Mouse (Mus musculus) gastrocnemius, postnatal 36 days (tissue): ENCODE data around the gene Hadh. TPM values are rescaled to one million over a fixed set of nuclear protein-coding genes. Genes with fewer than 3 reads are reported as not detected.

Experiments
- DNase-seq, 2 experiments: peaks; one replicate each; pipeline ENCODE4 v3.0.0; 2022
- intact Hi-C: fragments of 180-260 bp; cut with DNase I; formaldehyde crosslinking; loops from one replicate; pipeline ENCODE4 v1.15.1; 2025
- total RNA-seq, 2 experiments: library from RNA; stranded (reverse); gene quantifications; 2 replicates each; pipeline ENCODE4 v1.2.3; 2021

Hadh gene
- total RNA-seq, 2 experiments from 2014 or later: 176 to 189 TPM

GRCm38 (mm10) chr3:131237785-131238633, 33.9 kb downstream of the Hadh start:
- DNase-seq: peak; percentile 53 to 58
- intact Hi-C loops: loop anchor here (2.0 to 10.0 kb wide), 4 partner anchors 353 to 526 kb away; no protein-coding TSS in a partner anchor

GRCm38 (mm10) chr3:131237061-131237460, 34.8 kb downstream of the Hadh start:
- no peak for DNase-seq
- intact Hi-C loops: loop anchor here (2.0 to 10.0 kb wide), 3 partner anchors 352 to 525 kb away; no protein-coding TSS in a partner anchor

GRCm38 (mm10) chr3:131228083-131228482, 43.8 kb downstream of the Hadh start:
- DNase-seq: no peak
- intact Hi-C loops: no loop called here

- DNase-seq: no peak
Measured at GRCm38 (mm10) chr3:131218636-131219390, 53.1 kb downstream of the Hadh start.

GRCm38 (mm10) chr3:131214841-131215240, 57.1 kb downstream of the Hadh start:
- peak in 1 of 2 experiments; percentile 19 for DNase-seq
- intact Hi-C loops: no loop called here

More at GRCm38 (mm10) chr3:131218636-131219390, 53.1 kb downstream of the Hadh start:
- intact Hi-C loops: no loop called here

- no peak for DNase-seq
- intact Hi-C loops: no loop called here
Measured at GRCm38 (mm10) chr3:131214060-131214658, 57.7 kb downstream of the Hadh start.

- DNase-seq: no peak
- intact Hi-C loops: no loop called here
Measured at GRCm38 (mm10) chr3:131212200-131212599, 59.7 kb downstream of the Hadh start.

GRCm38 (mm10) chr3:131208265-131208891, 63.5 kb downstream of the Hadh start:
- intact Hi-C loops: no loop called here
- no peak for DNase-seq

- DNase-seq: no peak
- intact Hi-C loops: no loop called here
Measured at GRCm38 (mm10) chr3:131207846-131208245, 64.1 kb downstream of the Hadh start.

DNA sequence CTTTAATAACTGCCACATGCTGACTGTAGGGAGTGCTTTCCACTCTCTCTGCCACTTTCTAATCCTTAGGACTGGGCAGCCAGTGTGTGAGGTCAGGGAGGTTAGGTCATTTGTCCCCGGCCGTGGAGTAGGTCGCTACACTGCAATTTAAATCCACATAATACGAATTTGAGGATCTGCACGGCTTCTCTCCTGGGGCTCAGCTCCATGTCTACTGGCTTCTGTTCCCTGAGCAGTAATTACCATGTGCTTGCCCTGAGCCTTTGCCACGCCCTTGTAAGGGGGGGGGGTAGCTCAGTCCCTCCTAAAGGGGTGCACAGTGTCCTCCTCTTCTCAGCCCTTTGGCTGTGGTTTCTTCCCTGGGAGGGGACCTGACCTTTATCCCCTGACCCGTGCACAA, 69.6 kb downstream of the Hadh start:
- intact Hi-C loops: no loop called here
- no peak for DNase-seq

GRCm38 (mm10) chr3:131199590-131200288, 72.2 kb downstream of the Hadh start:
- no peak for DNase-seq
- intact Hi-C loops: no loop called here

DNA sequence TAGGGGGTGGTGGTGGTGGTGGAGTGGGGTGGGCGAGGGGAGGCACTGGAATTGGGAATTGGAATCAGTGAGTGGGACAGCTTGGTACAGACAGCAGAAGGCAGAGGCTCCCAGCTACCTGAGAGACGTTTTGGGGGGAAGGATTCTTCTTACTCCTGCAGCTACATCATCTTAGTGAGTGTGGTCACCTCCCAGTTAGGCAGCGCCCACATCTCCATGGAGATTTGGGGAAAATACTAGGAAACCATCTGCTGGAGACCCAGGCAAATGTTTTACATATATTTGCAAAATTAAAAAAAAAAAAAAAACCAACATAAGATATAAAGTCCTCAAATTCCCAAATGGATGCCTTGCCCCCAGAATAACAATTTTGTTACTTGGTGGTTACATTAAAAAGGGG, 72.9 kb downstream of the Hadh start:
- DNase-seq: no peak
- intact Hi-C loops: no loop called here

GRCm38 (mm10) chr3:131196507-131197019, 75.3 kb downstream of the Hadh start:
- intact Hi-C loops: no loop called here

DNA sequence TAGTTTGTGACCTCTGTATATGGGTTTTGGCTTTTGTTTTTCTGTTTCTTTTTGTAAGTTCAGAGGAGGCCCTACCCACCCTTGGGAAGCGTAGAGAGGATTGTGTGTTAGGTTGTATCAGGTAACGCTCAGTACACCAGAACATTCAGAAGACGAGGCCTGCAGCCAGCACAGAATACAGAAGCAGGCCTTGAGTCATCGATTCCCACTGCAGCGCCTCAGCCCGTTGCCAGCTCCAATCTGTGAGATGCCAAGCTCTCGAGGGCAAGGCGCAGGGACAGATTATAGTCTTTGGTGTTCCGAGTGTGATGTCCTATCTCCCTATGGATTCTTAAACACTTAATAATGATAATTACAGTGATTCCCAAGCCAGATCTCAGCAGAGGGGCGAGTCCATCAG, 75.9 kb downstream of the Hadh start:
- intact Hi-C loops: no loop called here
- no peak for DNase-seq

More at GRCm38 (mm10) chr3:131196507-131197019, 75.3 kb downstream of the Hadh start:
- no peak for DNase-seq

DNA sequence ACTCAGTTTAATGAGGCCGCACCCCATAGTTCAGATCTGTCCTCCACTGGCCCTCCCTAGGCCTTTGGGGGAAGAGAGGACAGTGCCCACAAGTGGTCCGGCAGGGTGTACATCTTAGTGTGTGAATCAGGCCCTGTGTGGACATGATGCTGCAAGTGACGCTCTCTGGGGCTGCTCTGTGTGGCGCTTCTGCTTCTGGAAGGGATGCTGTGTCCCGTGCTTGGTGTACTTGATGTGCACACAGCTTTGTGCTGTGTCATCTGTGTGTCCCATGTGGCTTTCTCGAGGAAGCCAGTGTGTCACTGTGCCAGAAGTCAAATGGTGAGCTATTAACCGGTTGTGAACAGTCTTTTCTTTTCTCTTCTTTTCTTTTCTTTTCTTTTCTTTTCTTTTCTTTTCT, 80.4 kb downstream of the Hadh start:
- intact Hi-C loops: no loop called here

DNA sequence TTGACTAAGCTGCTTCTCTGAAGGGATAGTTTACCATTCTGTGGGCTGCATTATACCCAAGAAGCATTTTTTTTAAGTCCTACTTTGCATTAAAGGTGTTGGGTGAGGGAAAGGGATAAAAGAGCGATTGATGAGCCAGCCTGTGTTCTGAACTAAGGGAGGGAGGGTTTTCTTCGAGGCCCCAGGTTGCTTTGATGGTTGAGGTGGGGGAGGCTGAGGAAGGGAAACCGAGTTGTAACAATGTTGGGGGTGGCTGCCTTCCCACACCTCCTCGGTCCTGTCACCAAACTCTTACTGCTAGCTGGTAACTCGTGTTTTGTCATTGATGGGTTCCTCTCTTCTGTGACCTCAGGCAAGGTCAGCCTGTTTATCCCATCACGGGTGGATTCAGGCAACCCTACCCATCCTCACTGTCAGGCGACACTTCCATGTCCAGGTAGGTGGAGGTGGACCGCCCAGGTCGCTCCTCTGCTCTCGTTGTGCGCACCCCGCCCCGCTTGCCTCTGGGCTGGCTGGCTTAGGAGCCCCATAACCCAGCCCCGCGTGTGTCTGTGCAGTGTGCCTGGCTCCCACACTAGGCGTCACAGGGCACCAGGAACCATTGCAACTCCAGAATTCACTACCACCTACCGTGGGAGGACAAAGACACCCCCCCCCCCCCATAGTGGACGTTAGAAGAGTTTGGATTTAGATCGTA, 81.1 kb downstream of the Hadh start:
- intact Hi-C loops: no loop called here
- DNase-seq: no peak

More for the DNA sequence above, 80.4 kb downstream of the Hadh start:
- no peak for DNase-seq

DNA sequence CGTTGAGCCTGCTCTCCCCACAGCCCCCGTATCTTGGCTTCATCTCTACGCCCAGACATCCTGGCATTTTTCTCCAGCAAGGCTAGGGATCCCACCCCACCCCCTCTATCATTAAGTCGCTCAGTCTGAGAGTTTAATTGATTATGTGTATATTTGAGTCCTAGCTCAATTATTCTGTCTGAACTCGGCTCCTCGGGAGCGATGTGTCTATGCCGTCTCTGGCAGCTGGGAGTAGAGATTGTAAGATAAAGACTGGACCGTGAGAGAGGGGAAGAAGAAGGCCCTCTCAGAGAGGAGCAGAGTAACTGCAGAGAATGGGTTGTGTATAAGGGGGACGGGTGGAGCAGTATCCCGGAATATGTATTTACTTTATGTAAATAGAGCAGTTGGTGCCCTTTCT, 81.7 kb downstream of the Hadh start:
- intact Hi-C loops: no loop called here
- DNase-seq: no peak

DNA sequence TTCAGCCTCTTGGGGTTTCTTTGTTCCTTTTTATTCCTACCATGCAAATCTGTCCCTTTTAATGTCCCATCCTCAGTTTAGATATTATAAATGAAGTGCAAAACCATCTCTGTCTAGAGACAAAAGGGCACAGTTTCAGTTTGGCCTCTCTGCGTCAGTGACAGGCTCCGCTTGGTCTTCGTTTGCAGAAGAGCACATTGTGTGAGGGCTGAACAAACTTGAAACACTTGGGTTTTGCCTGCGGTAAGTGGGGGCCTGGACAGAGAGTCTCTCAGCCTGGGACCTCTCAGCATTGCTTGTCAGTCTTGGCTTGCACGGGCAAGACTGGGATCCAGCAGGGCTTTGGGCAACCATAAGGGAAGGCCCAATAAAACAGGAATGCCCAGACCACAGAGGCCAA, 85.7 kb downstream of the Hadh start:
- intact Hi-C loops: no loop called here
- DNase-seq: no peak
